Mouse (Mus musculus): Measurements from ENCODE around the gene Unc13a. TPM values are rescaled to one million over a fixed set of nuclear protein-coding genes. Genes with fewer than 3 reads are reported as not detected.
"Not testable (repeated sequence)": the region's sequence is repeated elsewhere in the genome, so short reads cannot be mapped to it uniquely, and the experiment has no call there.

The Unc13a gene
- polyA plus RNA-seq, 1 experiment from 2014 or later, result 0.87 TPM

GRCm38 (mm10) chr8:71703400-71703799, 31.8 kb upstream of the Unc13a start:
- not testable (repeated sequence) for H3K4me2 ChIP-seq; ATAC-seq (ENCODE audit: insufficient number of reproducible peaks, insufficient read depth, low FRiP score, low TSS enrichment, low read depth); H3K9ac ChIP-seq; H3K4me1 ChIP-seq; H3K9me3 ChIP-seq; H3K27ac ChIP-seq; H3K4me3 ChIP-seq; H3K36me3 ChIP-seq
- peaks cover 91% of the 10 kb centered on the region for H3K27me3 ChIP-seq

- Histone ChIP-seq H3K4me3 (no peak overlapping the region), H3K4me2 (no peak overlapping the region), H3K27ac (no peak overlapping the region), H3K9ac (no peak overlapping the region), H3K27me3 (peaks cover 90% of the 10 kb centered on the region), H3K36me3 (no peaks in the 10 kb centered on the region), H3K9me3 (no peaks in the 10 kb centered on the region), H3K4me1 (peaks cover 9% of the 10 kb centered on the region)
- no peak for ATAC-seq (ENCODE audit: insufficient number of reproducible peaks, insufficient read depth, low FRiP score, low TSS enrichment, low read depth)
- WGBS, result 81% methylated on average over 3 of the region's 3 CpGs
These were observed 31.4 kb upstream of the Unc13a start for GRCm38 (mm10) chr8:71702923-71703322.

- Histone ChIP-seq H3K4me2 (no peak overlapping the region), H3K27me3 (peaks cover 86% of the 10 kb centered on the region), H3K27ac (no peak overlapping the region), H3K4me1 (peaks cover 9% of the 10 kb centered on the region), H3K36me3 (no peaks in the 10 kb centered on the region), H3K9me3 (no peaks in the 10 kb centered on the region), H3K4me3 (no peak overlapping the region), H3K9ac (no peak overlapping the region)
- ATAC-seq (ENCODE audit: insufficient number of reproducible peaks, insufficient read depth, low FRiP score, low TSS enrichment, low read depth), result no peak
- WGBS, result 30% methylated on average over 4 of the region's 4 CpGs
These were observed 30.5 kb upstream of the Unc13a start for GRCm38 (mm10) chr8:71702087-71702432.

DNA sequence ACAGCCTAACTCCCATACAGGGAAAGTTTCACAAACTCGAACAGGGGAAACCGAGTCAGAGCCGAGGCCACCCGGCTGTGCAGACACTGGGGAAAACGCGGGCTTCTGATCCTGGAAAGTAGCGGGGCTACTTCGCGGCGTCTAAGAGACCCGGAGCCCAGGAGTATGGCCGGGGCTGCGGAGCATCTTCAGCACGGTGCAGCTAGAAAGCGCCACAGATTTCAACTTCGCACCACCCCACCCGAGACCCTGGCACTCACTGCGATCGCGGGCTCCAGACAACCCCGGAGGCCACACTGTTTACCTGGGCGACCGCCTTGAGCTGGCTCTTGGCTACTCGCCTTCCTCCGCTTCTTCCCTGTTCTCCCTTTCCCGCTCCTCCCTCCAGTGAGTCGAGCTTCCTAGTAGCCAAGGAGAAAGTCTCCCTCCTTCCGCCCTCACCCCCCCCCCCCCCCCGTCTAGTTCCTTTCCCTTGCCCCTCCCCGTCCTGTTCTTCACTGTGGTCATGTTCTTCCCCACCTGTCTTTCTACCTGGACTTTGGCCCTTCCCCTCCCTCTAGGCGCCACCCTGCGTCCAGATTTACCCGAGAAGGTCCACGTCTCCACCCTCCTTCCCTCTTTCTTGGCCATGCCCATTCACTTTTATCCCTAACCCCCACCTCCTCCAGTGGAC, 30.0 kb upstream of the Unc13a start, which contains the start of gene B3gnt3:
B3gnt3 (minus strand) TSS at position 376 of the 673 bp plus-strand sequence.
- 21% methylated on average over 32 of the region's 34 CpGs for WGBS
- H3K27me3 ChIP-seq, result peaks cover 87% of the 10 kb centered on the region
- peak within 1 kb of the TSS; percentile 46 for H3K9ac ChIP-seq
- H3K4me3 ChIP-seq, result peak within 1 kb of the TSS; percentile 29
- H3K4me1 ChIP-seq, result peaks cover 9% of the 10 kb centered on the region
- ATAC-seq (ENCODE audit: insufficient number of reproducible peaks, insufficient read depth, low FRiP score, low TSS enrichment, low read depth), result no peak
- peak within 1 kb of the TSS; percentile 39 for H3K4me2 ChIP-seq
- no peaks in the 10 kb centered on the region for H3K36me3 ChIP-seq
- H3K27ac ChIP-seq, result no peak within 1 kb of the TSS
- H3K9me3 ChIP-seq, result no peaks in the 10 kb centered on the region

GRCm38 (mm10) chr8:71700493-71701269, 29.1 kb upstream of the Unc13a start:
- Histone ChIP-seq H3K9me3 (no peaks in the 10 kb centered on the region), H3K36me3 (no peaks in the 10 kb centered on the region), H3K4me2 (peak overlapping the region; percentile 39), H3K27ac (no peak overlapping the region), H3K4me3 (peak overlapping the region; percentile 29), H3K4me1 (peaks cover 9% of the 10 kb centered on the region), H3K9ac (peak overlapping the region; percentile 46), H3K27me3 (peaks cover 91% of the 10 kb centered on the region)
- ATAC-seq (ENCODE audit: insufficient number of reproducible peaks, insufficient read depth, low FRiP score, low TSS enrichment, low read depth), result no peak
- whole genome bisulfite sequencing, result 10% methylated on average over 29 of the region's 29 CpGs

DNA sequence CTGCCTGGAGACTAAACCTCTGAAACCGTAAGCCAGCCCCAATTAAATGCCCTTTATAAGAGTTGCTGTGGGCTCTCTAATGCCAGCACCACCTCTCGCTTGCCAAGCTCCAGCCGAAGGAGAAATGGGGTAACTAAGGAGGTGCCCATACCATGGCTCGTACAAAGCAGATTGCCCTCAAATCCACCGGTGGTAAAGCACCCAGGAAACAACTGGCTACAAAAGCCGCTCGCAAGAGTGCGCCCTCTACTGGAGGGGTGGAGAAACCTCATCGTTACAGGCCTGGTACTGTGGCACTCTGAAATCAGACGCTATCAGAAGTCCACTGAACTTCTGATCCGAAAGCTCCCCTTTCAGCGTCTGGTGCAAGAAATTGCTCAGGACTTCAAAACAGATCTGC, 23.9 kb upstream of the Unc13a start:
- peaks cover 18% of the 10 kb centered on the region for H3K4me1 ChIP-seq
- not testable (repeated sequence) for H3K9ac ChIP-seq; H3K9me3 ChIP-seq; ATAC-seq (ENCODE audit: insufficient number of reproducible peaks, insufficient read depth, low FRiP score, low TSS enrichment, low read depth); H3K4me2 ChIP-seq; H3K36me3 ChIP-seq; H3K4me3 ChIP-seq; H3K27ac ChIP-seq
- 61% methylated on average over 12 of the region's 12 CpGs for WGBS
- H3K27me3 ChIP-seq, result peaks cover 93% of the 10 kb centered on the region

GRCm38 (mm10) chr8:71693166-71694041, 21.8 kb upstream of the Unc13a start:
- Histone ChIP-seq H3K36me3 (no peaks in the 10 kb centered on the region), H3K27me3 (peaks cover 93% of the 10 kb centered on the region), H3K27ac (no peak overlapping the region), H3K9ac (no peak overlapping the region), H3K9me3 (0 out of 2 replicates have a peak, but pooled peaks cover 2% of the 10 kb centered on the region), H3K4me3 (peak overlapping the region; percentile 25), H3K4me1 (peaks cover 21% of the 10 kb centered on the region), H3K4me2 (peak overlapping the region; percentile 50)
- no peak for ATAC-seq (ENCODE audit: insufficient number of reproducible peaks, insufficient read depth, low FRiP score, low TSS enrichment, low read depth)
- WGBS, result 8% methylated on average over 68 of the region's 68 CpGs

GRCm38 (mm10) chr8:71692509-71692908, 21.0 kb upstream of the Unc13a start:
- H3K9me3 ChIP-seq, result 0 out of 2 replicates have a peak, but pooled peaks cover 2% of the 10 kb centered on the region
- H3K27ac ChIP-seq, result no peak overlapping the region
- H3K4me1 ChIP-seq, result peaks cover 26% of the 10 kb centered on the region
- H3K4me3 ChIP-seq, result peak overlapping the region; percentile 10; the same call in 1 of the 2 replicates
- H3K9ac ChIP-seq, result no peak overlapping the region
- H3K27me3 ChIP-seq, result peaks cover 98% of the 10 kb centered on the region
- H3K4me2 ChIP-seq, result peak overlapping the region; percentile 50
- no peaks in the 10 kb centered on the region for H3K36me3 ChIP-seq
- no peak for ATAC-seq (ENCODE audit: insufficient number of reproducible peaks, insufficient read depth, low FRiP score, low TSS enrichment, low read depth)
- 4% methylated on average over 30 of the region's 30 CpGs for WGBS

- Histone ChIP-seq H3K4me2 (no peak within 1 kb of the TSS), H3K27ac (no peak within 1 kb of the TSS), H3K9me3 (0 out of 2 replicates have a peak, but pooled peaks cover 2% of the 10 kb centered on the region), H3K36me3 (no peaks in the 10 kb centered on the region), H3K4me3 (0 out of 2 replicates have a peak within 1 kb of the TSS, but pooled peaks have one; percentile 6), H3K27me3 (peaks cover 100% of the 10 kb centered on the region), H3K4me1 (peaks cover 41% of the 10 kb centered on the region), H3K9ac (no peak within 1 kb of the TSS)
- ATAC-seq (ENCODE audit: insufficient number of reproducible peaks, insufficient read depth, low FRiP score, low TSS enrichment, low read depth), result no peak
- WGBS, result 5% methylated on average over 33 of the region's 33 CpGs
These were observed 17.5 kb upstream of the Unc13a start, which contains the start of gene Insl3 for GRCm38 (mm10) chr8:71689028-71689427. Gene Insl3 (plus strand): TSS chr8:71689214.

DNA sequence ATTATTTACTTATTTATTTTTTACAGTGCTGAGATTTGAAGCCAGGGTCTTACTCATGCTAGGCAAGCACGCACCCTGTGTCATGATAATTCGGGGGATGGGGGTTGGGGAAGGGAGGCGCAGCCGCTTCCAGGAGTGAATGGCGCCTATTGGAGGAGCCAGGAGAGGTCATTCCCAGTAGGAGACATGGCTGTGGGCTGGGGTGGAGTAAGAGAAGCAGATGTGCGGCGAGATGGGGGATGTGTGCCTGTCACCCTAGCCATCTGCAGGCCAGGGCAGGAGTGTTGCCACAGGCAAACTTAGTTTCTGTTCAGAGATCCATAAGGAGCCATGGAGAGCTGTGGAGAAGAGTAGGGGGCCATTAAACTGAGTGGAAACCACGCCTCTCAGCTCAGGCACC, 16.1 kb upstream of the Unc13a start:
- Histone ChIP-seq H3K9ac (no peak overlapping the region), H3K9me3 (0 out of 2 replicates have a peak, but pooled peaks cover 2% of the 10 kb centered on the region), H3K36me3 (no peaks in the 10 kb centered on the region), H3K27me3 (peaks cover 100% of the 10 kb centered on the region), H3K4me2 (no peak overlapping the region), H3K4me3 (no peak overlapping the region), H3K4me1 (peaks cover 27% of the 10 kb centered on the region), H3K27ac (no peak overlapping the region)
- under 1% methylated on average over 8 of the region's 8 CpGs for WGBS
- ATAC-seq (ENCODE audit: insufficient number of reproducible peaks, insufficient read depth, low FRiP score, low TSS enrichment, low read depth), result no peak

GRCm38 (mm10) chr8:71686143-71686734, 14.7 kb upstream of the Unc13a start:
- H3K27ac ChIP-seq, result no peak overlapping the region
- 0 out of 2 replicates have a peak, but pooled peaks cover 2% of the 10 kb centered on the region for H3K9me3 ChIP-seq
- H3K4me3 ChIP-seq, result peak overlapping the region; percentile 32
- peak; percentile 33; the same call in 1 of the 2 replicates for ATAC-seq (ENCODE audit: insufficient number of reproducible peaks, insufficient read depth, low FRiP score, low TSS enrichment, low read depth)
- no peak overlapping the region for H3K9ac ChIP-seq
- WGBS, result 2% methylated on average over 23 of the region's 23 CpGs
- H3K4me2 ChIP-seq, result peak overlapping the region; percentile 56
- H3K4me1 ChIP-seq, result peaks cover 29% of the 10 kb centered on the region
- no peaks in the 10 kb centered on the region for H3K36me3 ChIP-seq
- H3K27me3 ChIP-seq, result peaks cover 100% of the 10 kb centered on the region
